Mouse (Mus musculus) B cell, adult 2 months (primary cell): ENCODE measurements around the gene Lin7b.

Experiments
- DNase-seq, 2 experiments: peaks; one replicate each; pipeline ENCODE4 v3.0.0; 2022

Lin7b gene

DNA sequence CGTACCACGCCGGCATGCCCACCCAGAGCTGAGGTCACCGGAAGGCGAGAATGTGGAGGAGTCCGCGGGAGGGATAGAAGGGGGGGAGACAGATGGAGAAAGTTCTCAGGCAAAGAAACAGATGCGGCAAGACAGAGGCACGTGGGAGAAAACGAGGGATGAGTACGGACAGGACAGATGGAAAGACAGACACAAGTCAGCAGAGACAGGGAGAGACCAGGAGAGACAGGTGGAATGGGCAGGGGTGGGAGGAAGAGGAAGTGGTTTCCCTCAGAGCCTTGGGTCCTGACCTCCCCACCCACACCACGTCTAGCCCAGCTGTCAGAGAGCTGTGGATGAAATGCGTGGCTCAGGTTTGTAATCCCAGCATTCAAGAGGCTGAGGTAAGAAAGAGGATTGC is 23.5 kb downstream of the Lin7b start:
- no peak for DNase-seq

DNA sequence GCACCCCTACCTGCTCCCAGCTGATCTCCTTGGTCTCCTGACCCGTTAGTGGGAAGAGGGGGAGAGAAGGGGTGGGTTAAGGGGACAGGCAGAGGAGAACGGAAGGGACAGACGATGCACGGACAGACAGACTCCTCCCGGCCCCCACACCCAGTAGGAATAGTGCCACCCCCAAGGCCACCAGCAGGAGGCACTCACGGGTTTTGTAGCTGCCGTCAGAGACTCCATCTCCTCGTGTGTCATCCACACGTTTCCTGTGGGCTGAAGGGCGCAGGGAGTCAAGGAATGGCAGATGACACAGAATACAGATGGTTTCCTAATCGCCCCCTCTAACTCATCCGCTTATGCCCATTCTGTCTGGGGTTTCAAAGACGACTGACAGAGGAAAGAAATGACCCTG is 26.8 kb downstream of the Lin7b start:
- DNase-seq, result peak; percentile 44 to 55

DNA sequence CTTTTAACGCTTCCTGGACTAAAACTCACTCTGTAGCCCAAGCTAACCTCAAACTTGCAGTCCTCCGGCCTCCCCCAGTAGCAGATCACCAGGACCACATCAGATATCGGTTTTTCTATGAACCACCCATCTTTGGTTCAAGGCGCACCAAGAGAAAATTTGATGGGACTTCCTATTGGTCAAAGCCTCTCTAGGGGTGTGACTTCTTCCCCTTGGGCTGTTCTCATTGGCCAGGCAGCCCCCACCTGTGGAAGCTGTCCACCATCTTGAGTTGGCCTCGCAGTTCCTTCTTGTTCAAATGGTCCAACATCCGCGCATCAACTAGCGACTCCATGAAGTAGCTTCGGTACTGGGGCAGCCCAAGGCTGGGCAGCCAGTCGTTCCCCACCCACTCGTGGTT is 28.3 kb downstream of the Lin7b start:
- DNase-seq, result no peak

DNA sequence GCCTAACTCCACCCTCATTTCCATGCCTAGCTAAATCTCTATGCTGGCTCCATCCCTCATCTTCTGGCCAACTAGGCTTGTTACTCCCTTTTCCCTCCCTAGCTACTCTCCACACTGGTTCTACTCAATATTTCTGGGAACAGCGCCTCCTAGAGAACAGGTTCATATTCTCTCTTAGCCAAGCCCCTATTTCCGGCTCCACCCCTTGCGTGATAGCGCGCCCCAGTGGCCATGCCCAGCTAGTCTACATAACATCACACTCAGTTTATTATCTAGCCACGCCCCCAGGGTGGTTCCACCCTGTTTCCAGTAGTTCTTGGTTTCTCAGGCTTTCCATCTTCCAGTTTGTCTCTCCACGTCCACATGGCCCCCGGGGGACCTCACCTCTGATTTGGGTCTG is 29.1 kb downstream of the Lin7b start:
- DNase-seq, result peak; percentile 89 to 94

DNA sequence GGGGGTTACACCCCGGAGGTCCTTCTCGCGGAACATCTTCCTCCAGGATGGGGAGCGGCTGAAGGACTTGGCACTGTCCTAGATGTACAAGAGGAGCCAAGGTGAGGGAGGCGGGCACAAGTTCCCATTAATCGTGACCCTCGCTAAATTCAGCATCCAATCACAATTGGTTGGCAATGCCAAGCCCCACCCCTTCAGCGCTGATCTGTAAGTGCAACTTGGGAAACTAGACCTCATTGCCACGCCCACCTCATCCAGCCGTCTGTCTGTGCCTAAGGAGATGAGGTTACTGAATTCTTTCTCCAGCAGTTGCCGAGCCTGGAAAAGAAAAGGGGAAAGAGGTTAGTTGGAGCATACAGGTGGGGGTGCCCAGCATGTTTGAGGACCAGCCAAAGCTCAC is 29.7 kb downstream of the Lin7b start:
- DNase-seq, result peak; percentile 26 to 36

DNA sequence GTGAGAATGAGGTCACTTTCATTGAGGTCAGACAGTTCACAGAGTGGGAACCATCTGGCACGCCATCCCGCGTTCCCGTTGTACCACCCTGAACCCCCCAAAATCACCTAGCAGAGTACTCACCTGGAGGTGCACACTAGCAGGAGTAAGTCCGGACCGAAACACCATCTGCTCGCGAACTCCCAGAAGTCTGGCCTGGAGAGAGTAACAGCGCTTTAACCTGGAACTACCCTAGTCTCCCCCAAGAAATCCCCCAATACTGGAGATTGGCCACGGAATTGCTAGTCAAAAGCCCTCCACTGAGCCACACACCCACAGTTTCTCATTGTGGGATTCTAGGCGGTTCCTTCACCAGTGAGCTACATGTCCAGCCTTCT is 30.3 kb downstream of the Lin7b start:
- DNase-seq, result no peak

DNA sequence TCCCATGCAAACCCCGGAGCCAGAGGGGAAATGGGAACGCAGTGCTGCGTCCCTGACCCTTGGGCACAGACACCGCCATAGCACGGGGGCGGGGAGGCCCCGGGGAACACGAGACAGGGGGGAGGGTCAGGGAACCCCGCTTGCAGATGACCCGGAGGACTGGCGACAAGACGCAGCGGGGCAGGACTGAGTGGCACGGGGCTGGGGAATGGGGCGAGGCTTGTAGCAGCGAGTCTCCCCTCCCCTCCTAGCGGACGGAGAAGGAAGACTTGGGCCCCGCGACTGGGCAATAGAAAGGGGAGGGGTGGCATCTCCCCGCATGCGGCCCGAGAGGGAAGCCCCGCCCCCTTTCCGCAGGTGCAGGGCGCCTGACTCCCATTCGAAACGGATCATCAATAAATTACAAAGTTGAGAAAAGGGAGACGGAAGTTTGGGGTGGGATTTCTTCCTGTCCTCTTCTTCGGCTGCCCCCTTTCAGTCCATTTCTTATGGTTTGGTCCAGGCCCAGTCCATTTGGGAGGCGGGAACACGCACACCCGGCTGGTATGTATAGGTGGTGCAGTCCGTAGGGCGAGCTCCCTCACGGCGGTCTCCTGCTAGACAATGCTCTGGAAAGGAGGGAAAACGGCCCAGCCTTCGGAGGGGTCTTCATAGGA is 30.8 kb downstream of the Lin7b start:
- peak; percentile 65 to 66 for DNase-seq

DNA sequence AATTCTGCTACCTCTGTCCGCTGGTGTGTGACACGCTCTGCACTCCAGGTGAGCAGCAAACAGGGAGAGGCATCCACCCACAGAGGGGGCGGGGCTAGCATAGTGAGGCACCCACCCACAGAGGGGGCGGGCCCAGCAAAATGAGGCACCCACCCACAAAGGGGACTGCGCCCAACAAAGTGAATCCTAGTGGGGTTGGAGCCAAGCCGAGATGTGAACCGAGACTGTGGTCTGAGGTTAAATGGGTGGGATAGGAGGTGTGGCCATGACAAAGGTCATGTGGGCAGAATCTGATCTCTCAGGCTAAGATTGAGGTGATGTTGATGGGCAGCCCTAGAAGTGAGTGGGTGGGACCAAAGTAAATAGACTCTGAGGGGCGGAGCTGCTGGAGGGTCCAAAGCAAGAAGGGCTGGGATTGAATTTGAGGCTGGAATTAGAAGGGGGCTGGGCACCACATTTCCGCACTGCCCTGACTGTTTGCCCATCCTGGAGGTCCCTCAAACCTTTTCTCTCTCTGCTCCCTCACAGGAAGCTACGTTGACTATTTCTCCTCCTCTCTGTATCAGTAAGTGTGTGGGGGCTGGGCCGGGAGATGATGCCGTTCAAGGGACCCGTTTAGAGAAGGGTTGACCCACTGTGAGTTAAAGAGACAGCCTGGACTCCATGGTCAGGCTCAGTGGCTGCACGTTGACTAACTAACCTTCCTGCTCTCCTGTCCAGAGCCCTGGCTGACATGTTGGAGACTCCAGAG is 32.0 kb downstream of the Lin7b start:
- peak; percentile 56 for DNase-seq

DNA sequence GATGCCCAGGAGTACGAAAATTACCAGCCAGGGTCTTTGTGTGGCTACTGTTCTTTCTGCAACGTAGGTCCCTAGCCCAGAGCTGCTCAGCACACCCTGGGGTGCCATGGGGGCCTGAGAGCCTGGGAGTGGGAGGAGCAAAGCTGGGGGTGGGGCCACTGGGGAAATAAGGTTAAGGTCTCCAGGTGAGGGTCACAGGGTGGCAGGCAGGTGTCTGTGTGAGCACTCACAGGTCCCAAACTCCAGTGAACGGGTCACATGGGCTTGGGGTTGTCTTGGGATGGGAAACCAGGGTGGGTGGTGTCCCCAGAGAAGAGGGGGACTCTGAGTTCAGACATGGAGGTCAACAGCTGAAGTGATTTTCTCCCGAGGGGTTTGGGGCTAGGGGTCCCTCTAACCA is 32.9 kb downstream of the Lin7b start:
- DNase-seq, result peak in 1 of 2 experiments; percentile 12

DNA sequence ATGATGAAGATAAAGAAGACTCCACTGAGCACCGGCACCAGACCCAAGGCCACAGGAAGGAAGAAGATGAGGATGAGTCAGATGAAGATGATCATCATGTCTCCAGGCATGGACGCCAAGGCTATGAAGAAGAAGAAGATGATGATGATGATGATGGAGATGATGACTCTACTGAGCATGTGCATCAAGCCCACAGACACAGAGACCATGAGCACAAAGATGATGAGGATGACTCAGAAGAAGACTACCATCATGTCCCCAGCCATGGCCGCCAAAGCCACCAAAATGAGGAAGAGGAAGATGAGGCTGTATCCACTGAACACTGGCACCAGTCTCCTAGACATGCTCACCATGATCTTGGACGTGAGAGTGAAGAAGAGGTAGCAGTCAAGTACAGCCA is 34.1 kb downstream of the Lin7b start:
- no peak for DNase-seq

DNA sequence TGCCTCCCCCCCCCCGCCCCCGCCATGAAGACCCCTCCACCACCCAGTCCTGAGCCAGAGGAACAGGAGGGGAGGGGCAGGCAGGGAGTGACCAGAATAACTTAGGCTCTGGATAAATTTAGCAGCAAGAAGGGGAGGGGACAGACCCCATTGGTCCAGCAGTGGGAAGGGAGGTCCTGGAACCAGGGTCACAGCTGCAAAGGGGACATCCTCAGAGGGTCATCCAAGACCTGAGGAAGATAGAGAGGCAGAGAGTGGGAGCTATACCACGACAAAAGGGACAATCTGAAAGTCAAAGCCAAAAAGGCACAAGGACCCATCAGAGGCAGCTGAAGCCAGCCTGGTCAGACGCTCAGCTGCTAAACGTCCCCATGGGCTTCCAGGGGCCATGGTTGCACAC is 35.3 kb downstream of the Lin7b start, which contains the start of gene Hrc:
TSS of gene Hrc (plus strand) at position 235 of the 400 bp plus-strand sequence.
- no peak for DNase-seq

DNA sequence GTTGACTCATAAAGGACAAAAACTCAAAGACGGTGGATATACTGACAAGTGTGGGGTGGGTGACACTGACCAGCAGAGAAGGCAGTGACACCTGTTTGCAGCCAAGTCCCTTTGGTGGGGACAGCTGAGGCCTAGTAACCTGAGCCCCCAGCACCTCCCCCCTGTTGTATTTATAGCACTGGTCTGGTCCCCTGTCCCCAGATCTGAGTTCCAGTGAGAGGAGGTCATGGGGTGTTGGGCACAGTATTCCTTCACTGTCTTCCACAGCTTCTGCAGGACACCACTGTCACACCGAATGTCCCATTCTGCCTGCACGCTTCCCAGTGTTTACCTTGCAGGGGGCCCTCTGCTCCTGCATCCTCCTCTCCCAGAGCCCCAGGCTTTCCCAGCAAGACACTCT is 35.8 kb downstream of the Lin7b start:
- DNase-seq, result no peak

DNA sequence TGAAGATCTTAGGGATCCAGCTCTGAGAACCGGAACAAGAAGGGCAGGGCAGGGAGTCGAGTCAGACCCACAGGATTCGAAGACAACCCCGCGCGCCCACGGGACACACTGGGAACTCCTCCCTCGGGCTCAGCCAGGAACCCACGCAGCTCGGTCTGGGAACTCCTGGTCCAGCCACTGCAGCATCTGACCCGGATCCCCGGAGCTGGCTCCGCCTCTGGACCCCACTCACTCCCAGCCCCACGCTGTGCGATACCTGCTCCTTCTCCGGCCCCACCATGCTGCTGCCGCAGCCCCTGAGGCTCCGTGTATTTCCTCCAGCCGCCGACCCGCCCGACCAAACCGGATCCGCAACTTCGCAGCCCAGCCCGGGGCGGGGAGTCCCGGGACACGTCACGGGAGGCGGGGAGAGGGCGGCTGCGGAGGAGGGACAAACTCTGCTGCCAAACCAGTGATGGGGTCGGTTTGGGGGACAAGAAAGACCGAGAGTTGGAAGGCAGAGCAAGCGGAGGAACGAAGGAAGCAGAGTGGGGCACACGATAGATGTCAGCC is 36.9 kb downstream of the Lin7b start, which contains the start of gene Trpm4:
TSS of gene Trpm4 (minus strand) at position 350 of the 552 bp plus-strand sequence.
- DNase-seq, result peak; percentile 92 to 93

DNA sequence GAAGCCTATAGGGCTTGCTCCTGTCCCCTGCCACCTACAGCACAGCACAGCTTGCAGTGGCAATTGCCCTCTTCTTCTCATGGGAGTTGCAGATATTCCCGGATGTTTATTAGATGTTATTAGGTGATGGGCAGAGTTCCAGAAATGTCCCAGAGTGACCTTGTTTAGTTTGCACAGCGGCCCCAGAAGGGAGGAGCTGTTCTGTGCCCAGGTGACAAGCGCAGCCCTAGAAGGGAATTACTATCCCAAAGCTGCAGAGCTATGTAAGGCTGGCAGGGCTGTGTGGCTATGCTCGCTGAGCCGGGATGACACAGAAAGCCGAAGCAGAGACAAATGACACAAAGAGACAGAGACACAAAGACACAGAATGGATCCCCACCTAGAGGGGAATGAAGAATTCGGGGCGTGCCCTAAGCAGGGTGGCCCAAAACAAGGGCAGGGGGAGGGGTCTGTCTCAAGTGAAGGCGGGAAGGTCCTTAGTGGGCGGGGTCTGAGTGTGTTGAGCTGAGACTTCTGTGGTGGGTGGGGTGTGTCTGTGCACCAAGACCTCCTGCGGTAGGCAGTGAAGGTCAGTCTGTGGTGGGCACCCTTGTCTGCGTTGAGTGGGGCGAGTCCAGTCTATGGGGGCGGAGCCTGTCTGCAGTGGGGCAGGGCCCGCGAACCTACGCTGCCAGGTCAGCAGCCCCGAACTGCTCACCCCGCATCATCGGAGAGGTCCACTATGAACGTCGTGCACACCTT is 37.5 kb downstream of the Lin7b start:
- peak in 1 of 2 experiments; percentile 45 for DNase-seq

DNA sequence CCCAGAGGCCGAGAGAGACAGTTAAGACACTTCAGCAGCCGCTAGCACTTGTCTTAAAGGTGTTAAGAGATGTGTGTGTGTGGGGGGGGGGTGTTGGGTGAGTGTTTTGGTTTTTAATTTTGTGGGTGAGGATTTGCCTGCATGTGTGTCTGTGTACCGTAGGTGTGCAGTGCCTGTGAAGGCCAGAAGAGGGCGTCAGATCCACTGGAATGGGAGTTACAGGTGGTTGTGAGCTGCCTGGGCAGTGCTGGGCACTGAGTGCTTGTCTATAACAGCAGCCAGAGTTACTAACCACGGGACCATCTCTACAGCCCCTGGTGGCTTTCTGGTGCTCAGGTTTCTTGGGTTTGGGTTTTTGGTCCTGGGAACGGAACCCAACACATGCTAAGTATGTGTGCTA is 38.9 kb downstream of the Lin7b start:
- no peak for DNase-seq

DNA sequence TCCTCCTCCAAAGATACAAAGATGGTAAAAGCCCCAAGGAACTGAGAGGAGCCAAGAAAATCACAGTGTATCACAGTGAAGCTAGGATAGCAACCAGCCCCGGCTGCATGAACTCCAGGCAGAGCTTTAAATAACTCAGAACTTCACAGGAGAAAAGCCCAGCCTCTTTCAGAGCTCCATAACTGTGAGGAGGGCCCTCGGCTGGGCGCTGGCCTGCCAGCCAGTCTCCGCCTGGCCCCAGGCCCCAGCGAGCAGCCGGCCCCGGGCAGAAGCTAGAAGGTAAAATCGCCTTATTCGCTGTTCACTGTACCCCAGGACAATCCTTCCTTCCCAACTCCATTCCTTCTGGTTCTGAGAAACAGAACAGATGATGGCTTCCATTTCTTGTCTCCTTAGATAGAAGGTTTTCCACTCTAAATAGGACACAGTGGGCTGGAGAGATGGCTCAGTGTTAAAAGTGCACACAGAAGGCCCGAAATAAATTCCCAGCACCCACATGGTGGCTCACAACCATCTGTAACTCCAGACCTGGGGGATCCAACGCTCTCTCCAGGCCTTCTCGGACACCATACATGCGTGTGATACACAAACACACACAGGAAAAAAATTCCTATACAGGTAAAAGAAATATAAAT is 41.4 kb downstream of the Lin7b start:
- no peak for DNase-seq

DNA sequence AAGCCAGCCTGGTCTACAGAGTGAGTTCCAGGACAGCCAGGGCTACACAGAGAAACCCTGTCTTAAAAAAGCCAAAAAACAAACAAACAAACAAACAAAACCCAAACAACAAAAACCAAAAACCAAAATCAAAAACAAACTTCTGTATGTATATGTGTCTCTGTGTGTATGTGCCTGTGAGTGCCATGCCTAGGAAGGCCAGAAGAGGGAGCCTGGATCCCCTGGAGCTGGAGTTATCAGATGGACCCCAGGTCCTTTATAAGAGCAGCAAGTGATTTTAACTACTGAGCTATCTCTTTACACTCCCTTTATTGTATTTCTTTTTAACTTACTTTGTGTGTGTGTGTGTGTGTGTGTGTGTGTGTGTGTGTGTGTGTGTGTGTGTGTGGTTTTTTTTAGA is 44.6 kb downstream of the Lin7b start:
- DNase-seq, result no peak

DNA sequence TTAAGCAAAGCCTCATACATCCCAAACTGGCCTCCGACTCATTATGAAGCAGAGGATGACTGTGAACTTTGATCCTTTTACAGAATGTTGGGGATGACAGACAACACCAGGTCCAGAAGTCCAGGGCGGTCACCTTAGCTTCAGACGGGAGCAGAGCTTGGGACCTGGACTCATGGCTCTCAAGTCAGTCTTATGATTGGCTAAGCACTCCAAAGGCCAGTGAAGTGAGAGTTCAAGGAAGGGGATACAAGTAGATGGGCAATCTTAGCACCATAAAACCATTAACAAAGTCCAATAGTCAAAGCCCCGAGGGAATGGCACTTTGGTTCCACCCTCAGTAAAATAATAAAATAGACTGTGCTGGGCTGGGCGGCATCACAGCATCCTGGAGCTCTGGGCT is 47.3 kb downstream of the Lin7b start:
- DNase-seq, result no peak

DNA sequence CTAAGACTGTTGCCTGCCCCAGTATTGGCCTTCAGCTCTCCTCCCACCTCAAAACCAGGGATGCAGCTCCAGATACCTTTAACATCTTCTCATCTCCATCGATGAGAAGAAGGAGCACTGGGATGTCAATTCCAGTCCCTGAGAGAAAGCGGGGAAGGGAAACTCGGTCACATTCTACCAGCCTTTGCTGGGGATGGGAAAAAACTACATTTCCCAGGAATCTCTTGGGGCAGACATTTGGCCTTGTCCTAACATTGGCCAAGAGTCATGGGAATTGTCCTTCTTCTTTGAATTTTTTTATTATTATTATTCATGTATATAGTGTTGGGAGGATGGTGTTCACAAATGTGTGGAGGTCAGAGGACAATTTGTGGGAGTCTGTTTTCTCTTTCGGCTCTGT is 48.1 kb downstream of the Lin7b start:
- no peak for DNase-seq
